Mouse (Mus musculus) ovary, adult 10 weeks (tissue): ENCODE results near the gene Gm8879. TPM values are rescaled to one million over a fixed set of nuclear protein-coding genes. Genes with fewer than 3 reads are reported as not detected.

Experiments used
- polyA plus RNA-seq: library from polyadenylated mRNA; stranded (reverse); fragments of 350-450 nt; fragmentation: Illumina TruSeq; extraction: RNeasy Lipid Tissue Mini Kit (QIAGEN cat#74804); gene quantifications from one replicate; pipeline ENCODE4 v1.2.3, GENCODE M21; 2014

Gene Gm8879
- not detected for polyA plus RNA-seq

GRCm38 (mm10) chr5:11127334-11127733, at the start of gene Gm8879:
Gm8879 (plus strand) TSS chr5:11127634.

Other genes with a start within 250 kb of the Gm8879 start
- not detected for gene Gm8871, start 179.8 kb upstream of the Gm8879 start, polyA plus RNA-seq
- not detected for gene Gm8857, start 179.8 kb upstream of the Gm8879 start, polyA plus RNA-seq
- not detected for gene Gm5861, start 55.4 kb downstream of the Gm8879 start, polyA plus RNA-seq
- gene Gm8890, start 128.4 kb downstream of the Gm8879 start, polyA plus RNA-seq = not detected
- not detected for gene Speer1, start 213.9 kb downstream of the Gm8879 start, polyA plus RNA-seq